Mouse (Mus musculus) G1E (cell line): ENCODE results near the gene Pnrc1.

Experiments used
- CTCF ChIP-seq: IDR thresholded peaks from 2 replicates; pipeline ENCODE4 v1.5.1; 2012; ENCODE audit warnings: low read depth, low read length, inconsistent platforms, mixed read lengths
- GATA1 ChIP-seq: IDR thresholded peaks from 2 replicates; pipeline ENCODE4 v1.6.1; 2012; ENCODE audit warnings: borderline replicate concordance, low read length, inconsistent platforms, mixed read lengths
- TAL1 ChIP-seq: conservative IDR thresholded peaks from 2 replicates; pipeline ENCODE4 v1.6.1; 2012; ENCODE audit warnings: low read depth, low read length, inconsistent platforms, mixed read lengths

DNA sequence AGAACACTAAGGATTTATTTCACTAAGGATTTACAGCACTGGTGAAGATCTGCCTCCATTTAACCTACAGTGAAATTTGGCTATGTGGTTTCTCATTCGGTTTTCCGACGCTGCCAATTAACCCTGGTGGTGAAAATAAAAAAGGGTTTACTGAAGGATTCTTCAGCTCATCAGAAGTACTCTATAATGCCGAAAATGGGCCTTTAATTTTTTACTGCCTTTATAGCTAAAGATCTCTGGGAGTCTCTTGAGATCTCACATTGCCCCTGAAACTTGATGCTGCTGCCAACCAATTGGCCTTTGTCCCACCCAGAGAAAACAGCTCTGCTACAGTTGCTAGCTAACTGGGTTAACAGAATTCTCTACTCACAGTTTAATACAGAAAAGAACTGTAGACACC, 41.0 kb downstream of the Pnrc1 start:
- TF ChIP-seq CTCF (no peak), GATA1 (no peak), TAL1 (no peak)
